Mouse (Mus musculus): Measurements from ENCODE around the gene Ints7. TPM values are rescaled to one million over a fixed set of nuclear protein-coding genes. Genes with fewer than 3 reads are reported as not detected.

Ints7 gene
- total RNA-seq, 1 experiment from 2014 or later, result 43.2 TPM

- no peak for DNase-seq
These were observed 57.2 kb downstream of the Ints7 start for GRCm38 (mm10) chr1:191632511-191633095.

- DNase-seq, result no peak
These were observed 58.7 kb downstream of the Ints7 start for GRCm38 (mm10) chr1:191634116-191634515.

GRCm38 (mm10) chr1:191638404-191638803 is 63.0 kb downstream of the Ints7 start:
- no peak for DNase-seq

GRCm38 (mm10) chr1:191639200-191639807 is 63.9 kb downstream of the Ints7 start:
- DNase-seq, result no peak

- no peak for DNase-seq
These were observed 64.7 kb downstream of the Ints7 start for GRCm38 (mm10) chr1:191640146-191640545.

GRCm38 (mm10) chr1:191640848-191641247 is 65.4 kb downstream of the Ints7 start:
- no peak for DNase-seq

GRCm38 (mm10) chr1:191641438-191641837 is 66.0 kb downstream of the Ints7 start:
- DNase-seq, result no peak

- DNase-seq, result no peak
These were observed 67.5 kb downstream of the Ints7 start for GRCm38 (mm10) chr1:191642903-191643302.

GRCm38 (mm10) chr1:191645921-191646320 is 70.5 kb downstream of the Ints7 start:
- no peak for DNase-seq

- DNase-seq, result no peak
These were observed 72.2 kb downstream of the Ints7 start for GRCm38 (mm10) chr1:191647590-191647989.

GRCm38 (mm10) chr1:191659441-191659840 is 84.0 kb downstream of the Ints7 start:
- no peak for DNase-seq

GRCm38 (mm10) chr1:191661019-191661796 is 85.8 kb downstream of the Ints7 start:
- peak; percentile 35 for DNase-seq

- peak; percentile 60 for DNase-seq
These were observed 86.9 kb downstream of the Ints7 start for GRCm38 (mm10) chr1:191662178-191662898.

- DNase-seq, result no peak
These were observed 87.6 kb downstream of the Ints7 start for GRCm38 (mm10) chr1:191662899-191663500.

GRCm38 (mm10) chr1:191663603-191664002 is 88.2 kb downstream of the Ints7 start:
- no peak for DNase-seq

- DNase-seq, result no peak
These were observed 90.9 kb downstream of the Ints7 start for GRCm38 (mm10) chr1:191666351-191666750.

GRCm38 (mm10) chr1:191668030-191668429 is 92.6 kb downstream of the Ints7 start:
- no peak for DNase-seq

Other genes starting within 250 kb of the Ints7 start
- gene Tmem206, start 249.7 kb upstream of the Ints7 start, total RNA-seq (2021), result 7.4 and 7.7 TPM in 2 replicates
- gene Ppp2r5a, start 172.4 kb upstream of the Ints7 start, total RNA-seq (2021), result 162 and 192 TPM in 2 replicates
- 4.6 and 5.3 TPM in 2 replicates for gene Dtl, start 92 bp upstream of the Ints7 start, total RNA-seq (2021)
- 63.5 and 90.0 TPM in 2 replicates for gene Lpgat1, start 142.2 kb downstream of the Ints7 start, total RNA-seq (2021)
- 6.7 and 6.8 TPM in 2 replicates for gene Nek2, start 245.8 kb downstream of the Ints7 start, total RNA-seq (2021)